Mouse (Mus musculus) cerebellum, postnatal 14 days (tissue): Measurements from ENCODE around the gene Arhgef10l.

Experiments used
- DNase-seq, 2 experiments: peaks; one replicate each; pipeline ENCODE4 v3.0.0; 2021; ENCODE audit warnings: mixed read lengths in 2 of 2

Arhgef10l gene

DNA sequence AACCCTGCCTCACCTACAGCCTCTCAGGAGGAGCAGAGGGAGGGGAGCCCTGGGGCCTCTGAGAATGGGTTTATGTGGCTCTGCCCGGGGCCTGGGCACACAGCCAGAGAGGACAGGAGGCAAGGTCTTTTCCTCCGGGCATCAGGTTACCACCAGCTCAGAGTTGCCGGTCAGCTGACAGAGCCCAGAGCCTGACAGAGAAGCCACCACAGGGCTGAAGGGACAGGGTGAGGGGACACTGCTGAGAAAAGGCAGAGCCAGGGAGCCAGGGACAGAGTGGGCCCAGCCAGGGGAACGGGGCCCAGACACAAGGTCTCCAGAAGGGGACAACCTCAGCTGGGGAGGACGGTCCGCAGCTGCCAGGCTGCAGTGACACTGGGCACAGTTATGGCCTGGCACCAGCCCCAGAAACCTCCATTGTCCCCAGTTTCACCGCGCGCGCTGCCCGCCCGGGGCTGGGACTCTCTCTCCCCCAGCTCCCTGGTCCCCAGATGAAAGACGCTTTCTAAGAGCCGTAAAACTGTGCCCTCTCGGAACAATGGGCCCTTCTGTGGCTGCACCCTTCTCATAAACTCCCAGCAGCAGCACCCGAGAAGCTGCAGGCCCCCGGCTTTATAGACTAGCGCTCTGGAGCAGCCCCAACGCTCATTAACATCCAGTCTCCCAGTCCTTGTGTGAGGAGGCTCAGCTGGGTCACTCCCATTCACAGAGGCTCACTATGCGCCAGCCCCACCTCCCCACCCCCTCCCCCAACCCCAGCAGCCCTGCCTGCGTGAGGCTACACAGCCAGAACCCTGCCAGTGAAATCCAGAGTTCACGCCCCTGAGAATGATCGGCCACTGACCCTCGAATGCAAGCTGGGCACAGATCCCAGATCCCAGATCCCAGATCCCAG is 7.9 kb downstream of the Arhgef10l start:
- peak; percentile 63 to 75 for DNase-seq

DNA sequence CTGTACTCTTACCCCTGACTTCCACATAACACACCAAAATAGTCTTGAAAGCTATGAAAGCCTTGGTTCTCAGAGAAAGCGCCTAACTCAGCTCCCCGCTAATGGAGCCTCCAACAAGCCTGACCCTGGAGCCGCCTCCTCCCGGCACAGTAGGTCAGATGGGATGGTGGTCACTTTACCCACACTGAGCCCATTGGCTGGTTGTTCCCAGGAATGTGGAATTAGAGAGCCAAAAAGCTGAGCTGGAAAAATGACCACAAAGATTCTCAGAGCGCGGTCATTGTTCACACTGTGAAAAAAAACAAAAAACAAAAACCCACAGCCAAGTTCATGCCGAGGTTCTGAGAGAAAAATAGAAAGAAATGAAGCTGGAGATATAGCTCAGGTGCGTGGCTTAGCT is 9.3 kb downstream of the Arhgef10l start:
- no peak for DNase-seq

GRCm38 (mm10) chr4:140654798-140655197 is 11.0 kb downstream of the Arhgef10l start:
- no peak for DNase-seq

- no peak for DNase-seq
Measured at GRCm38 (mm10) chr4:140653835-140654583, 11.8 kb downstream of the Arhgef10l start.

DNA sequence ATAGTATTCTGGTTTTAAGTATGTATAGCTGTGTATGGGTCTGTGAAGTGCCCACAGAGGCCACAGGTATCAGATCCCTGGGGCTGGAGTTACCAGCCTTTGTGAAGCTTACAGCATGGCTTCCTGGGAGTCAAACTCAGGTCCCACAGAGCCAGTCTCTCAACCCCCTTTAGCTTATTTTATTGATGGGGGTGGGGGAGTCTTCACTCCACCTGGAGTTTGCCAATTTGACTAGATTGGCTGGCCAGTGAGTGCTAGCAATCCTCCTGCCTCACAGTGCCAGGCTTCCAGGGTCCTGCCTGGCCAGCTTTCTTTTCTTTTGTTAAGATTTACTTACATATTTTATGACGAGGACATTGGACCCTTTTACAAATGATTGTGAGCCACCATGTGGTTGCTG is 16.1 kb downstream of the Arhgef10l start:
- DNase-seq, result no peak

DNA sequence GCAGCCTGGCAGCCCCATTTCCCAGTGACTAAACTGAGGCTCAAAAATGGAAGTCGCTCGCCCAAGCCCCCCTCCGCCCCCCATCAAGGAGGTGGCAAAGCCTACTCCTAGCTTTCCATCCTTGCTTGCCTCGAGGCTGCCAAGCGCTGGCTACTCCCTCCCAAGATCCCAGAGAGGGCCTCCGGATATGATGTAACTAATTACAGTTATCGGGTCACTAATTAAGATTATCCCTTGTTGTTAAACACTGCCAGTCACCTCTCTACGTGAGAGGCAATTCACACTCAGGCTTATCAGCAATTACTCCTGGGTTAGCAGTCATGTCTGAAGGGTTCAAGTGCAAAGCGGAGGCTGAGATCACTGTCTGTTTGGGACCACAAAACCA is 16.6 kb downstream of the Arhgef10l start:
- DNase-seq, result peak in 1 of 2 experiments; percentile 51

DNA sequence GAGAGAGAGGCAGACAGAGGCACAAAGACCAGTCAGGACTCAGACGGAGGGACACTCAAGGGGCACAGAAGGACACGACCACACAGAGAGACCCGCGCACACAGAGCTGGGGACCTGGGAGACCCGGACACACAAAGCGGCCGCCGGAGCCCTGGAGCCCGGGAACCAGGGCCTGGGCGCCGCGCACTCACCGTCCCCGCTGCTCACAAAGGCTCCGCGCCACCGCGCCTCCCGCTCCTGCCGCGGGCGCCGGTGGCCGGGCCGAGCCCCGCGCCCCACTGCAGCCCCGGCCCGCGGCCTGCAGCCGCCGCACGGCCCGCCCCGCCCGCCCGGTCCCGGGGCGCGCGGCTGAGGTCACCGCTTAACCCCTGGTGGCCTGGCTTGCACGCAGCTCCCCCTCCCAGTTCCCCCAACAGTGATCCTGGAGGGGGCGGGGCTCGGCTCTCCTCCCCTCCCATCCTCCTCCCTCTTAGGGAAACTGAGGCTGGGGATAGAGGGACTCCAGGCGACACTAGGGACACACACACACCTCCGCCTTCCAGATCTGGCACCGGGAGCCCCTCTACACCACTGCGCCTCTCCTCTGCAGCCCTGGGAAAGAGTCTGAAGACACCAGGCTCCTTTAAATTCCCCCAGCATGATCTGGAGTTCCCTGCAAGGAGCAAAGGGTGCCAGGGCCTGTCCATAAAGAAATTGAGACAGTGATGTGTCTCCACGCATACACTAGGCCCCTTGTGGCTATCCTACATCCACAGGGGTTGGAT is 17.2 kb downstream of the Arhgef10l start:
- peak; percentile 78 to 79 for DNase-seq

DNA sequence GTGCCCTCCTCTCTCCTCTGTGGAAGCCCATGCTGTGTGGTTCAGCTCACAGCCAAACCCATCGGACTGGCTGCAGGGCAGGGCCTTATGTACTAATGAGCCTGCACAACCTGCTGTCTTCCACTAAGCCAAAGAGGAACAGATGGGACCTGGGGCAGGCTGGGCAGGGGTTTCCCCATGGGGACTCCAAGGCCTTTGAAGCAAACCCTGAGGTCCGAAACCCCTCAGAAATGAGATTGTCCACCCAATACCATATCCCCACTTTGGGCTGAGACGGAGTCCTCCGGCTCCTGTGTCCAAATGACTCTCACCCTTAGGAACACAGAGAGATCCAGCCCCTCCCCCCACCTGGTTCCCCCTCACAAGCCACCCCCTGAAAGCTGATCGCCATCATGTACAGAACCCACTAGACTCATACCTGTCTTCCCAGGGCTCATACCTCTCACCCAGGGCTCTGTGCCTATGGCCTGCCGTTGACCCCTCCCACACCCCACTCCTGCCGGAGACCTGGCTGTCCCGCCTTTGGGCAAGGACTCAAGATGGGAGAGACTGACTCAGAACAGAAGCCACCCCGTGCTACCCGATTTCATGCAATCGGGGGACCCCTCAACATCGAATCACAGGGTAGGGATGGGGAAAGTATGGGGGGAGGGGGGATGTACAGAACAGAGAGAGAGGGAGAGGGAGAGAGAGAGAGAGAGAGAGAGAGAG is 17.9 kb downstream of the Arhgef10l start:
- peak; percentile 84 to 90 for DNase-seq

- DNase-seq, result no peak
Measured at GRCm38 (mm10) chr4:140645638-140646037, 20.2 kb downstream of the Arhgef10l start.

DNA sequence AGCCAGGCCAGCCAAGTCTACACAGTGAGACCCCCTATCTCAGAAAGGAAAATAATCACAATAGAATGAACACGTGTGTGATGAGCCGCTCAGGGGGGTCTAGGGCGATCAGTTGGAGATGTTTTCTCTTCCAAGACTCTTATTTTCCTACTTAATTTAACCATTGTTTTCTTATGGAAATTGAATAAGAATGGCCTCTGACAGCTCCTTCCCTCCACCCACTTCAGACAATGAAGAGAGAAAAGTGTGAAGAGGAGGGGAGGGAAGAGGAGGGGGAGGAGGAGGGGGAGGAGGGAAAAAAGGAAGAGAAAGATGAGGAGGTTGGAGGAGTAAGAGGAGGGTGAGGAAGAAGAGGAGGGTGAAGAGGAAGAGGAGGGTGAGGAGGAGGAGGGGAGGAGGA is 21.1 kb downstream of the Arhgef10l start:
- no peak for DNase-seq

GRCm38 (mm10) chr4:140644276-140644675 is 21.5 kb downstream of the Arhgef10l start:
- peak; percentile 70 to 82 for DNase-seq

- no peak for DNase-seq
Measured at GRCm38 (mm10) chr4:140642378-140642777, 23.4 kb downstream of the Arhgef10l start.

GRCm38 (mm10) chr4:140641414-140641918 is 24.3 kb downstream of the Arhgef10l start:
- peak; percentile 76 to 88 for DNase-seq

GRCm38 (mm10) chr4:140640668-140641067 is 25.1 kb downstream of the Arhgef10l start:
- DNase-seq, result peak; percentile 29 to 39

DNA sequence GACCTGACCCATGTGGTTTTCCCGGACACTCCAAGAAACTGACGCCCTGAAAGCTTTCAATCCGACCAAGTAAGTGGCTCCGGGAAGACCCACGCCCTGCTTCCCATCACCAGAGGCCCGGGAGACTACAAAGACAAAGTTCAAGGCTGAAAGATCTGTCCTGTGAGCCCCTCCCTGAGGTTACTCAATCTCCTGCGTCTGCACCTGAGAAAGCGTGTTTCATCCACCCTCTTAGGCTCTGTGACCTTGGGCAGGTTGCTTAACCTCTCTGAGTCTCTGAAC is 25.6 kb downstream of the Arhgef10l start:
- DNase-seq, result no peak

GRCm38 (mm10) chr4:140639431-140640241 is 26.2 kb downstream of the Arhgef10l start:
- DNase-seq, result peak in 1 of 2 experiments; percentile 39

GRCm38 (mm10) chr4:140638591-140638990 is 27.2 kb downstream of the Arhgef10l start:
- DNase-seq, result peak in 1 of 2 experiments; percentile 41

- DNase-seq, result peak; percentile 60 to 69
Measured at GRCm38 (mm10) chr4:140637269-140637668, 28.5 kb downstream of the Arhgef10l start.

GRCm38 (mm10) chr4:140636312-140636996 is 29.4 kb downstream of the Arhgef10l start:
- DNase-seq, result no peak

- peak; percentile 38 to 51 for DNase-seq
Measured at GRCm38 (mm10) chr4:140634861-140635388, 30.9 kb downstream of the Arhgef10l start.
